Mouse (Mus musculus): ENCODE results near the gene Il20. TPM values are rescaled to one million over a fixed set of nuclear protein-coding genes. Genes with fewer than 3 reads are reported as not detected.

Il20 gene
- polyA plus RNA-seq, 1 experiment from 2014 or later: not detected

DNA sequence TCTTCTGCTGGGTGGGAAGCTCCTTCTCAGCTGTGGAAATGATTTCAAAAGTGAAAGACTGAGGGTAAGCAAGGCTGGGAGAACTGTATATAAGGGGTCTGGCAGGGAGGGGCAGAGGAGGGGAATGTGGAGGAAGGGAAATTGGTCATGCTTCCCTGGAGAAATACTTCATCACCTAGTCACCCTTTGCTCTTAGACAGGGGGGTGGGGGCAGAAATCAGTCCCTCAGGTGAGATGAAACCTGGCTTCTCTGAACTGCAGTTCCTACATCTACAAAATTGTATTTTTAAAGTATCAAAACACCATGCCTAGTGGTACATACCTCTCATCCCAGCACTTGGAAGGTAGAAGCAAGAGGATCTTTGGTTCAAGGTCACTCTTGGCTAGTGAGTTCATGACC is 23.9 kb downstream of the Il20 start, which contains the start of gene Il24:
Gene Il24 (minus strand): TSS at position 101 of the 400 bp plus-strand sequence.
- Histone ChIP-seq H3K4me1 (no peaks in the 10 kb centered on the region), H3K27ac (no peak within 1 kb of the TSS), H3K36me3 (replicated peaks) (no peaks in the 10 kb centered on the region), H3K4me3 (no peak within 1 kb of the TSS), H3K9me3 (no peaks in the 10 kb centered on the region), H3K27me3 (ENCODE audit: poor library complexity, severe bottlenecking) (no peaks in the 10 kb centered on the region)
- no peak for DNase-seq (ENCODE audit: extremely low spot score, low spot score)

- no peak overlapping the region for H3K27ac ChIP-seq
- H3K36me3 ChIP-seq (replicated peaks): no peaks in the 10 kb centered on the region
- 87% methylated on average over 4 of the region's 4 CpGs for WGBS
- peaks cover 26% of the 10 kb centered on the region for H3K27me3 ChIP-seq (ENCODE audit: poor library complexity, severe bottlenecking)
- peaks cover 6% of the 10 kb centered on the region for H3K4me1 ChIP-seq
- DNase-seq (ENCODE audit: extremely low spot score, low spot score): no peak
- H3K9me3 ChIP-seq: no peaks in the 10 kb centered on the region
- H3K4me3 ChIP-seq: no peak overlapping the region
Observed at GRCm38 (mm10) chr1:130883146-130883545, 28.1 kb downstream of the Il20 start.

DNA sequence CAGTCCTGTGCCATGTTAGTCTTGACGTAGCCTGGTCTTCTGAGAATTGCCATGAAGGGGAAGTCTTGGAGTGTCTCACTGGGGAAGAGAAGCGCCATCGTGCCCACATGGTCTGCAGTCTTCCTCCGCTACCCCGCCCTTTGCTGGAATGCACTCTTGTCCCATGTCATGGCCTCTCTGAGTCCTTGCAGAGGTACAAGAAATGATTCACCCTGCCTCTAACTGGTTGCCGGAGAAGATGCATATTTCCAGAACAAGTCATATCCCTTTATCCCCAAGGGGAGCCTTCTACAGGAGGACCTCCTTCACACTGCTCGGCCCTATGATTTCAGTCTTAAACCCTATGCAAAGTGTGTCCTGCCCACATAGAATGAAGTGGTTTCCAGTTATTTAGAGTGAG is 31.3 kb downstream of the Il20 start:
- WGBS: 94% methylated on average over 7 of the region's 7 CpGs
- no peak overlapping the region for H3K27ac ChIP-seq
- no peaks in the 10 kb centered on the region for H3K36me3 ChIP-seq (replicated peaks)
- DNase-seq (ENCODE audit: extremely low spot score, low spot score): no peak
- H3K4me1 ChIP-seq: peaks cover 10% of the 10 kb centered on the region
- no peaks in the 10 kb centered on the region for H3K9me3 ChIP-seq
- no peak overlapping the region for H3K4me3 ChIP-seq
- peaks cover 38% of the 10 kb centered on the region for H3K27me3 ChIP-seq (ENCODE audit: poor library complexity, severe bottlenecking)

DNA sequence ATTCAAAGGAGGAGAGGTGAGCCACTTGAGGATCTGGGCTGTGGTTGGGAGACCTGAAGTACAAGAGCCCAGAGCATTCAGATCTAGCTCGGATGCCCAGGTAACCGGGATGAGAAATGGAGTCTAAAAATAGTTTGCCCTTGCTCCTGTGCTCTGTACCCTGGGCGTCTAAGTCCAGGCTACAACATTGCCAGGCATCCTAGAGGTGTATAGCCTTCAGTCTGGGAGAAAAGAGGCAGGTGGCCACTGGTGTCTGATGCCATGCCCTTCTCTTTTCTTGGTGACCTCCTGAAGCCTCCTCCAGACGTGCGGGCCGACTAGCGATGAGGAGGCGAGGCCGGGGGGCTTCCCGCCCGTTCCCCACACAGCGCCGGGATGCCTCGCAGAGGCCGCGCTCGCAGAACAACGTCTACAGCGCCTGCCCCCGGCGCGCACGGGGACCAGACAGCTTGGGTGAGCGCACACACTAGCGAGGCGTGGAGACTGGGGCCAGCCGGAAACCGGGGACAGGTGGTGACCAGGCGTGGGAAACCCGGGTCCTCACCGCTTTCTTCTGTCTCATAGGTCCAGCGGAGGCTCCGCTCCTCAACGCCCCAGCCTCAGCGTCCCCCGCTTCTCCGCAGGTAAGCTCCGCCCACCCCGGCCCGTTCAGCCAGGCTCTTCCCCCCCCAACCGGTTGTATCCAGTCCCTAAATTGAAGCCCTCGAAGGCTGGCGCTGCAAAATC is 33.2 kb downstream of the Il20 start:
- H3K36me3 ChIP-seq (replicated peaks): no peaks in the 10 kb centered on the region
- DNase-seq (ENCODE audit: extremely low spot score, low spot score): peak; percentile 42
- no peaks in the 10 kb centered on the region for H3K9me3 ChIP-seq
- WGBS: 3% methylated on average over 43 of the region's 43 CpGs
- peak overlapping the region; percentile 60 for H3K4me3 ChIP-seq
- H3K27ac ChIP-seq: peak overlapping the region; percentile 66
- H3K4me1 ChIP-seq: peaks cover 10% of the 10 kb centered on the region
- H3K27me3 ChIP-seq (ENCODE audit: poor library complexity, severe bottlenecking): peaks cover 38% of the 10 kb centered on the region

- H3K27me3 ChIP-seq (ENCODE audit: poor library complexity, severe bottlenecking): peaks cover 38% of the 10 kb centered on the region
- no peaks in the 10 kb centered on the region for H3K36me3 ChIP-seq (replicated peaks)
- no peaks in the 10 kb centered on the region for H3K9me3 ChIP-seq
- no peak overlapping the region for H3K4me3 ChIP-seq
- WGBS: 27% methylated on average over 3 of the region's 3 CpGs
- no peak overlapping the region for H3K27ac ChIP-seq
- no peak for DNase-seq (ENCODE audit: extremely low spot score, low spot score)
- H3K4me1 ChIP-seq: peaks cover 10% of the 10 kb centered on the region
Observed at GRCm38 (mm10) chr1:130876931-130877509, 34.2 kb downstream of the Il20 start.

GRCm38 (mm10) chr1:130875910-130876309 is 35.3 kb downstream of the Il20 start:
- Histone ChIP-seq H3K4me3 (no peak overlapping the region), H3K27ac (no peak overlapping the region), H3K27me3 (ENCODE audit: poor library complexity, severe bottlenecking) (peaks cover 38% of the 10 kb centered on the region), H3K36me3 (replicated peaks) (no peaks in the 10 kb centered on the region), H3K9me3 (no peaks in the 10 kb centered on the region), H3K4me1 (peaks cover 10% of the 10 kb centered on the region)
- no peak for DNase-seq (ENCODE audit: extremely low spot score, low spot score)
- WGBS: 64% methylated on average over 3 of the region's 3 CpGs

DNA sequence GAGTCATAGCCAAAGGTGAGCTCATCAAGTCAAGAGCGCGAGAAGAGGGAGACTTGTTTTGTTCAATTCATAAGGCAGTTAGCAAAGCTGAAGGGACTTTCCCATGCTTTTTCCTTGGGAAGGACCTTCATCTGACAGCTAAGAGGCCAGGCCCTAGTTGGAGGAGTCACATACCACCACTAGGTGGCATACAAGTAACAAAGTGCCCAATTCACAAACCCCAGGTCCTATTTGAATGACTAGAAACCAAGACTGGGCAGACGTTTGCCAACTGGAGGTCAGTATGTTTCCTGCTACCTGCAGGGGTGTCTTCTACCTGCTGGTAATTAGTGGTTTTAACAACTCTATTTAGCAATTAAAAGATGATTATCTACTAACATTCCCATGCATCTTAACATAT is 36.1 kb downstream of the Il20 start:
- Histone ChIP-seq H3K4me3 (no peak overlapping the region), H3K27me3 (ENCODE audit: poor library complexity, severe bottlenecking) (peaks cover 32% of the 10 kb centered on the region), H3K4me1 (peaks cover 10% of the 10 kb centered on the region), H3K36me3 (replicated peaks) (no peaks in the 10 kb centered on the region), H3K9me3 (no peaks in the 10 kb centered on the region), H3K27ac (no peak overlapping the region)
- no peak for DNase-seq (ENCODE audit: extremely low spot score, low spot score)
- 40% methylated on average over 3 of the region's 3 CpGs for WGBS

DNA sequence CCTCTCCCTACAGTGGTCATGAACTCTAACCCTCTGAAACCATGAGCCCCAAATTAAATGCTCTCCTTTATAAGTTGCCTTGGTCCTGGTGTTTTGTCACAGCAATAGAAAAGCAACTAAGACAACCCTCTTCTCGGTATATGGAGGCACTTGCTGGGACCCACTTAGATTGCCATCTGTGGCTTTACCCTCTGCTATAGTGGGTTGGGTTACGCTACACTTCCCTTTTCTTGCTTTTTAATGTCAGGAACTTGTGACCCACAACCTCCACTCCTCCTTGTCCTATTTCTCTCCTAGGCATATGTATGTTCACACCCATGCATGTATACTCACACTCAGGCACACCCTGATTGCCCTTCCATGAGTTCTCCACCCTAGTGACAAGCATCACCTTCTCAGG is 38.3 kb downstream of the Il20 start:
- H3K27ac ChIP-seq: no peak overlapping the region
- DNase-seq (ENCODE audit: extremely low spot score, low spot score): no peak
- no peaks in the 10 kb centered on the region for H3K36me3 ChIP-seq (replicated peaks)
- no peaks in the 10 kb centered on the region for H3K9me3 ChIP-seq
- WGBS: 97% methylated on average over 2 of the region's 2 CpGs
- H3K4me1 ChIP-seq: peaks cover 2% of the 10 kb centered on the region
- H3K27me3 ChIP-seq (ENCODE audit: poor library complexity, severe bottlenecking): peaks cover 9% of the 10 kb centered on the region
- H3K4me3 ChIP-seq: no peak overlapping the region

DNA sequence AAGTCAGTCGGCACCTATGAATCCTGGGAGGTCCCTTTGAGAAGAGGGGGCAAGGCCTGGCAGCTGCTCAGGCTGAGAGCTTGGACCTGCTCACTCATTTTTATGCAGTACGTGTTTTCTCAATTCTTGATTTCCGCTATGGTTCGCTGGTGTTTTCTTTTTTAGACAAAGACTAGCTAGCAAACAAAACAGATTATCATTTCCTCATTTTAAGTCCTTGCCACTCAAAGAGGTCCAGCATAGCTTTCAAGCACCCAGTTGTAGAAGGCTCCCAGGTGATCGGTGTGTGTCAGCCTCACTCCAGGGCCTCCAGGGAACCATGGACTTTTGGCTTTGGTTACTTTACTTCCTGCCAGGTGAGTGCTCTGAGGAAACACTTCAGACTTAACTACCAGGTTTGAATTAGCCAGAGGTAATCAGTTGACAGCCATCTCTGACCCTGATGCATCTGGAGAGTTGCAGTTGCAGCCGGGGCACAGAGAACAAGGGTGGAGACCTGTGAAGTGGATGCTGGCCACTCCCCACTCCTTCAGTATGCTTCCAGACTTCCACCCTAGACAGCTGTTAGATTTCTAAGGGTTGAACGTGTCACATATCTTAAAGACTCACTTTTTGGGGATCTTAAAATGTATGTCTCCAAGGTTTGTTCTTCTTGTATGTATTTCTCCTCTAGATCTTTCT is 45.6 kb downstream of the Il20 start, which contains the start of gene Fcmr:
Gene Fcmr (plus strand): TSS at position 129 of the 681 bp plus-strand sequence.
- WGBS: 86% methylated on average over 7 of the region's 7 CpGs
- H3K27me3 ChIP-seq (ENCODE audit: poor library complexity, severe bottlenecking): no peaks in the 10 kb centered on the region
- no peaks in the 10 kb centered on the region for H3K9me3 ChIP-seq
- H3K4me1 ChIP-seq: no peaks in the 10 kb centered on the region
- H3K36me3 ChIP-seq (replicated peaks): no peaks in the 10 kb centered on the region
- DNase-seq (ENCODE audit: extremely low spot score, low spot score): no peak
- H3K4me3 ChIP-seq: no peak within 1 kb of the TSS
- H3K27ac ChIP-seq: no peak within 1 kb of the TSS

DNA sequence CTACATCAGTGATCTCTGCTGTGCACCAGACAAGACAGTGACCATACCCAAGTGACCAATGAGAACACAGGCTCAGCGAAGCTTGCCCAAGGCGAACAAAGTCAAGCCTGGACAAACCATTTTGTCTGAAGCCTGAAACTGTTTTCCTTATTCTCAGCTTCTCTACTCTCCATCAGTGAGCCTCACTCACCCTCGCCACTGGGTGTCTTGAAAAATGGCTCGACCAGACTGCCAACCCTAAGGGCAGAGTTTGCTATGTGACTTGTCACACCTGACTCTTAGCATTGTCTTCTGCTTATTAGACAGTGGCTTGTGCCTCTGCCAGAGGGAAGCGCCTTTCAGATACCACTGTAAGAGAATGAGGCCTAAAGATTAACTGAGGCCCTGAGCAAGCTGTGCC is 46.5 kb downstream of the Il20 start:
- Histone ChIP-seq H3K9me3 (no peaks in the 10 kb centered on the region), H3K27me3 (ENCODE audit: poor library complexity, severe bottlenecking) (no peaks in the 10 kb centered on the region), H3K4me1 (no peaks in the 10 kb centered on the region), H3K4me3 (no peak overlapping the region), H3K36me3 (replicated peaks) (no peaks in the 10 kb centered on the region), H3K27ac (no peak overlapping the region)
- 91% methylated on average over 5 of the region's 5 CpGs for WGBS
- DNase-seq (ENCODE audit: extremely low spot score, low spot score): no peak

- H3K27me3 ChIP-seq (ENCODE audit: poor library complexity, severe bottlenecking): no peaks in the 10 kb centered on the region
- no peaks in the 10 kb centered on the region for H3K9me3 ChIP-seq
- H3K4me1 ChIP-seq: no peaks in the 10 kb centered on the region
- H3K4me3 ChIP-seq: no peak overlapping the region
- 89% methylated on average over 4 of the region's 4 CpGs for WGBS
- no peaks in the 10 kb centered on the region for H3K36me3 ChIP-seq (replicated peaks)
- no peak for DNase-seq (ENCODE audit: extremely low spot score, low spot score)
- no peak overlapping the region for H3K27ac ChIP-seq
Observed at GRCm38 (mm10) chr1:130864238-130864637, 47.0 kb downstream of the Il20 start.

DNA sequence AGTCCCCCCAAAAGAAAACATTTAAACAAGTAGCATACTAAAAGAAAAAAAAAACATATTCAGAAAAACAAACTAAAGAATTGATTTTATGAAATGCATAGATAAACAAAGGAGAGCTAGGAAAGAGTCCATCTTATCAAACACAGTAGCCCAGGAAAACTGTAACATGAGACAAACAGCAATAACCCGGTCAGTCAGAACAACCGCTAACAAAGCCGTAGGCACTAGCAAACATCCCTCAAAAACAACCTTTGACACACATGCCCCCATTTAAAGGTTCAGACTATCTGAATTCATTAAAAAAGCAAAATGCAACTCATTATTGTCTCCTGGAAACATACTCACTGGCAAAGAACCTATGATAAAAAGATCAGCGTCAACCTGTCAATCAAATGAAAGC is 53.8 kb downstream of the Il20 start:
- no peaks in the 10 kb centered on the region for H3K9me3 ChIP-seq
- WGBS: 90% methylated on average over 4 of the region's 4 CpGs
- no peak for DNase-seq (ENCODE audit: extremely low spot score, low spot score)
- H3K4me1 ChIP-seq: peaks cover 7% of the 10 kb centered on the region; the same call in 1 of the 2 replicates
- H3K36me3 ChIP-seq (replicated peaks): no peaks in the 10 kb centered on the region
- no peak overlapping the region for H3K27ac ChIP-seq
- no peak overlapping the region for H3K4me3 ChIP-seq
- H3K27me3 ChIP-seq (ENCODE audit: poor library complexity, severe bottlenecking): no peaks in the 10 kb centered on the region
